In the genomic region with DNA sequence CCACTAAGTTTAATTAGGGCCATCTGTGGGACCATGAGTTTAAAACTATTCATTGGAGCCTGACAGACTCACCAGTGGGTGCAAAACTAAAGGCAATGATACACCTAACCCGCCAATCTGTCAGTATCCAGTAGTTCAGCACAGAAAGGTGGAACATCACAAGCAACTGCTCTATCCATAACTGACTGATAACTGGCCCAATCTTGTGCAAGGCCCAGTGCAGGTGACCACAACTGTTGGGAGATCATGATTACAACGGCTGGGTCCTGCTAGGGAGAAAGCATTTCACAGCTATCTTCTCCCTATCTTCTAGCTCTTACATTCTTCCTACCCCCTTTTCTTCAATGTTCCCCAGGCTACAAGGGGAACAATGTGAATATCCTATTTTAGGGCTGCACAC, we compare ENCODE assay signal across 18 mouse cellular contexts. TPM values are rescaled to one million over a fixed set of nuclear protein-coding genes. Genes with fewer than 3 reads are reported as not detected.
DNase-seq lines count a peak whose midpoint lies in the region; ATAC-seq and TF ChIP-seq lines count a peak whose summit lies in the region.
"Had no signal": no experiment of that assay in that cellular context is flagged by ENCODE, and none has a peak within 500 bp of the region (broad histone marks: within the 10 kb centered on the region; RNA-seq: fewer than 3 reads in every experiment).

No protein-coding gene starts in this region.

- no peaks in the 10 kb centered on the region for H3K79me2 ChIP-seq in MEL (ENCODE audit: control insufficient read depth, insufficient read depth, low read length, poor library complexity)

- WGBS in liver, embryonic 13.5 days (ENCODE audit: insufficient replicate concordance): 19% methylated on average over 2 of the region's 2 CpGs
- 51% methylated on average over 2 of the region's 2 CpGs for WGBS in liver, postnatal 0 days (ENCODE audit: insufficient replicate concordance)
- WGBS in forebrain, embryonic 11.5 days: 94% methylated on average over 2 of the region's 2 CpGs
- WGBS in forebrain, embryonic 16.5 days: 90% methylated on average over 2 of the region's 2 CpGs

- peak; percentile 65 to 92 for TF ChIP-seq EP300 in MEL (IDR thresholded peaks at IDR 0.05; ENCODE audit: low read depth in 1 of 2, low read length in 2 of 2)
- 0 out of 2 replicates have a peak, but pooled peaks have one; percentile 59 for TF ChIP-seq EP300 in liver, postnatal 0 days (IDR thresholded peaks at IDR 0.05; ENCODE audit: low read depth)

- TF ChIP-seq POLR2A in MEL (IDR thresholded peaks at IDR 0.05; ENCODE audit: control insufficient read depth in 1 of 2, insufficient read depth in 1 of 2, low read depth in 1 of 2, low read length in 2 of 2, poor library complexity in 1 of 2): peak in 1 of 2 experiments; percentile 25; a peak in 1 of 4 replicates

- peaks cover 8 to 36% of the 10 kb centered on the region in 2 experiments for H3K4me1 ChIP-seq in MEL (ENCODE audit: control insufficient read depth in 1 of 2, insufficient read depth in 2 of 2, low read length in 2 of 2)
- peaks cover 38% of the 10 kb centered on the region for H3K4me1 ChIP-seq in liver, embryonic 13.5 days (replicated peaks)
- peaks cover 18% of the 10 kb centered on the region for H3K4me1 ChIP-seq in liver, postnatal 0 days (ENCODE audit: insufficient read depth)
- no peaks in the 10 kb centered on the region for H3K4me1 ChIP-seq in forebrain, embryonic 11.5 days (replicated peaks; ENCODE audit: control insufficient read depth, insufficient read depth, low read length)
- no peaks in the 10 kb centered on the region for H3K4me1 ChIP-seq in forebrain, embryonic 16.5 days (replicated peaks; ENCODE audit: control insufficient read depth, insufficient read depth, low read length)
- H3K4me1 ChIP-seq: embryonic facial prominence, embryonic 13.5 days; forebrain, embryonic 15.5 days; hindbrain, embryonic 15.5 days had no signal

- H3K4me2 ChIP-seq in liver, embryonic 13.5 days: no peak overlapping the region
- no peak overlapping the region for H3K4me2 ChIP-seq in liver, postnatal 0 days (ENCODE audit: low read depth, low read length)
- no peak overlapping the region for H3K4me2 ChIP-seq in forebrain, embryonic 11.5 days (ENCODE audit: low read depth, low read length, severe bottlenecking)
- no peak overlapping the region for H3K4me2 ChIP-seq in forebrain, embryonic 16.5 days (ENCODE audit: low read length)
- H3K4me2 ChIP-seq: embryonic facial prominence, embryonic 13.5 days; forebrain, embryonic 15.5 days; heart, embryonic 12.5 days; hindbrain, embryonic 15.5 days had no signal

- H3K4me3 ChIP-seq in MEL (ENCODE audit: control insufficient read depth in 1 of 2, insufficient read depth in 1 of 2, low read depth in 2 of 2, low read length in 2 of 2): no peak overlapping the region
- H3K4me3 ChIP-seq in liver, embryonic 13.5 days (replicated peaks): no peak overlapping the region
- no peak overlapping the region for H3K4me3 ChIP-seq in liver, postnatal 0 days (ENCODE audit: low read depth, low read length)
- H3K4me3 ChIP-seq in forebrain, embryonic 11.5 days (ENCODE audit: low read depth, low read length): no peak overlapping the region
- no peak overlapping the region for H3K4me3 ChIP-seq in forebrain, embryonic 16.5 days (replicated peaks; ENCODE audit: low read length)
- H3K4me3 ChIP-seq: embryonic facial prominence, embryonic 13.5 days; forebrain, embryonic 15.5 days; heart, embryonic 12.5 days; hindbrain, embryonic 15.5 days had no signal

- TF ChIP-seq RAD21 in MEL (IDR thresholded peaks at IDR 0.05; ENCODE audit: low read depth, low read length): no peak

- DNase-seq in MEL (ENCODE audit: low read depth, low spot score): peak; percentile 59
- DNase-seq in liver, embryonic 13.5 days: no peak
- DNase-seq in liver, postnatal 0 days: no peak
- no peak for DNase-seq in forebrain, embryonic 11.5 days (ENCODE audit: low spot score)
- no peak for DNase-seq in spleen, adult 18-20 months
- DNase-seq: adrenal gland, postnatal 14 days; cerebellum, adult 11-12 months; cerebellum, adult 9-10 months; cerebellum, postnatal 25 days; gastrocnemius, postnatal 10 days had no signal

- peak overlapping the region; percentile 88 for H3K27ac ChIP-seq in MEL (ENCODE audit: control insufficient read depth, low read depth, low read length)
- H3K27ac ChIP-seq in liver, embryonic 13.5 days: no peak overlapping the region; the same call in 1 of the 2 replicates
- no peak overlapping the region for H3K27ac ChIP-seq in liver, postnatal 0 days (ENCODE audit: low read depth)
- no peak overlapping the region for H3K27ac ChIP-seq in forebrain, embryonic 11.5 days (ENCODE audit: low read depth, low read length)
- no peak overlapping the region for H3K27ac ChIP-seq in forebrain, embryonic 16.5 days (ENCODE audit: low read length)
- H3K27ac ChIP-seq: embryonic facial prominence, embryonic 13.5 days; forebrain, embryonic 15.5 days; hindbrain, embryonic 15.5 days had no signal

- TF ChIP-seq CTCF in MEL (IDR thresholded peaks at IDR 0.05 in 2 of 3, conservative IDR thresholded peaks at IDR 0.05 in 1 of 3; ENCODE audit: control insufficient read depth in 1 of 3, insufficient read depth in 1 of 3, low read depth in 2 of 3, low read length in 3 of 3, poor library complexity in 1 of 3, severe bottlenecking in 1 of 3): no peak
- no peak for TF ChIP-seq CTCF in liver, postnatal 0 days (IDR thresholded peaks at IDR 0.05; ENCODE audit: low read depth)

- peak overlapping the region; percentile 28; the same call in 1 of the 2 replicates for H3K9ac ChIP-seq in MEL (ENCODE audit: control insufficient read depth, low read depth, low read length, poor library complexity, severe bottlenecking)
- no peak overlapping the region for H3K9ac ChIP-seq in liver, embryonic 13.5 days
- no peak overlapping the region for H3K9ac ChIP-seq in liver, postnatal 0 days (replicated peaks)
- H3K9ac ChIP-seq in forebrain, embryonic 11.5 days (ENCODE audit: low read length): no peak overlapping the region
- H3K9ac ChIP-seq in forebrain, embryonic 16.5 days (replicated peaks; ENCODE audit: low read depth, low read length): no peak overlapping the region
- H3K9ac ChIP-seq: embryonic facial prominence, embryonic 13.5 days; forebrain, embryonic 15.5 days; heart, embryonic 12.5 days; hindbrain, embryonic 15.5 days had no signal

- no peaks in the 10 kb centered on the region for H3K9me3 ChIP-seq in MEL (replicated peaks; ENCODE audit: insufficient read depth, low read length)
- H3K9me3 ChIP-seq in liver, embryonic 13.5 days (replicated peaks): no peaks in the 10 kb centered on the region
- H3K9me3 ChIP-seq in liver, postnatal 0 days (ENCODE audit: low read length): no peaks in the 10 kb centered on the region
- no peaks in the 10 kb centered on the region for H3K9me3 ChIP-seq in forebrain, embryonic 11.5 days (ENCODE audit: control insufficient read depth, low read length)
- no peaks in the 10 kb centered on the region for H3K9me3 ChIP-seq in forebrain, embryonic 16.5 days (ENCODE audit: control insufficient read depth, low read length)
- H3K9me3 ChIP-seq: embryonic facial prominence, embryonic 13.5 days; forebrain, embryonic 15.5 days; heart, embryonic 12.5 days; hindbrain, embryonic 15.5 days had no signal

- H3K36me3 ChIP-seq in MEL (ENCODE audit: control insufficient read depth in 1 of 2, insufficient read depth in 2 of 2, low read length in 2 of 2): peaks cover 0 to 37% of the 10 kb centered on the region in 2 experiments; a peak in 2 of 4 replicates
- no peaks in the 10 kb centered on the region for H3K36me3 ChIP-seq in liver, embryonic 13.5 days
- H3K36me3 ChIP-seq in liver, postnatal 0 days (replicated peaks; ENCODE audit: insufficient read depth, low read length): no peaks in the 10 kb centered on the region
- H3K36me3 ChIP-seq in forebrain, embryonic 11.5 days (ENCODE audit: control insufficient read depth, insufficient read depth, low read length): no peaks in the 10 kb centered on the region
- H3K36me3 ChIP-seq in forebrain, embryonic 16.5 days (ENCODE audit: control insufficient read depth, insufficient read depth): no peaks in the 10 kb centered on the region
- H3K36me3 ChIP-seq: embryonic facial prominence, embryonic 13.5 days; forebrain, embryonic 15.5 days; heart, embryonic 12.5 days; hindbrain, embryonic 15.5 days had no signal

- H3K27me3 ChIP-seq in MEL (ENCODE audit: control insufficient read depth in 1 of 2, insufficient read depth in 2 of 2, low read length in 2 of 2): no peaks in the 10 kb centered on the region
- no peaks in the 10 kb centered on the region for H3K27me3 ChIP-seq in liver, embryonic 13.5 days
- no peaks in the 10 kb centered on the region for H3K27me3 ChIP-seq in liver, postnatal 0 days (ENCODE audit: insufficient read depth, low read length)
- H3K27me3 ChIP-seq in forebrain, embryonic 11.5 days (ENCODE audit: control insufficient read depth, insufficient read depth, low read length): no peaks in the 10 kb centered on the region
- H3K27me3 ChIP-seq in forebrain, embryonic 16.5 days (replicated peaks; ENCODE audit: control insufficient read depth, insufficient read depth, low read length): no peaks in the 10 kb centered on the region
- H3K27me3 ChIP-seq: CH12.LX; embryonic facial prominence, embryonic 13.5 days; forebrain, embryonic 15.5 days; heart, embryonic 12.5 days; hindbrain, embryonic 15.5 days had no signal

- ATAC-seq in granulocyte monocyte progenitor cell, adult 5-6 weeks (replicated peaks; ENCODE audit: poor library complexity, severe bottlenecking): peak; percentile 38
- ATAC-seq in liver, embryonic 13.5 days (ENCODE audit: low read depth): peak; percentile 74
- ATAC-seq in liver, postnatal 0 days: 0 out of 2 replicates have a peak, but pooled peaks have one; percentile 17
- ATAC-seq in erythroid progenitor cell, adult 5-6 weeks (replicated peaks; ENCODE audit: low FRiP score, poor library complexity, severe bottlenecking): no peak
- ATAC-seq in forebrain, embryonic 11.5 days (replicated peaks; ENCODE audit: low FRiP score): no peak
- no peak for ATAC-seq in forebrain, embryonic 16.5 days
- ATAC-seq: forebrain, embryonic 15.5 days had no signal

RNA-seq across cellular contexts. Expression of gene Lair1, which starts 25.7 kb away (rescaled TPM):
- total RNA-seq in MEL (2012; rRNA removed): 0.15 and 0.42 TPM in 2 replicates
- polyA plus RNA-seq in MEL (2012; ENCODE audit: insufficient read depth in 1 of 2, insufficient read length in 2 of 2, low read depth in 1 of 2, low replicate concordance in 2 of 2, missing spikeins in 1 of 2): under 1 TPM in 1 of 2 experiments, not detected in 1; 0.31 TPM
- 32.6 and 38.7 TPM in 2 replicates for total RNA-seq in granulocyte monocyte progenitor cell, adult 5-6 weeks (2014; fragmentation: Nextera tagmentation)
- 78.9 and 81.0 TPM in 2 replicates for total RNA-seq in granulocyte monocyte progenitor cell, adult 5-6 weeks (2017)
- polyA plus RNA-seq in liver, embryonic 13.5 days (2015; fragmentation: Nextera tagmentation; extraction: Ambion mirVana): 1.4 and 1.8 TPM in 2 replicates
- polyA plus RNA-seq in liver, postnatal 0 days (2015; fragmentation: Nextera tagmentation; extraction: Ambion mirVana): 5.0 and 5.3 TPM in 2 replicates
- 10.5 and 12.6 TPM in 2 replicates for total RNA-seq in erythroid progenitor cell, adult 5-6 weeks (2015; ENCODE audit: low replicate concordance)
- total RNA-seq in erythroid progenitor cell, adult 5-6 weeks (2017; ENCODE audit: low replicate concordance): 10.3 and 11.6 TPM in 2 replicates
- polyA plus RNA-seq in forebrain, embryonic 11.5 days (2014; fragmentation: Nextera tagmentation; extraction: Ambion mirVana): 1.2 and 1.4 TPM in 2 replicates
- 1.4 and 2.5 TPM in 2 replicates for polyA plus RNA-seq in forebrain, embryonic 16.5 days (2015; fragmentation: Nextera tagmentation; extraction: Ambion mirVana)

RNA-seq across cellular contexts. Expression of gene Ttyh1, which starts 30.5 kb away (rescaled TPM):
- total RNA-seq in MEL (2012; rRNA removed): 0.15 and 0.20 TPM in 2 replicates
- polyA plus RNA-seq in MEL (2012; ENCODE audit: insufficient read depth in 1 of 2, insufficient read length in 2 of 2, low read depth in 1 of 2, low replicate concordance in 2 of 2, missing spikeins in 1 of 2): under 1 TPM in 1 of 2 experiments, not detected in 1; 0.26 TPM
- total RNA-seq in granulocyte monocyte progenitor cell, adult 5-6 weeks (2014; fragmentation: Nextera tagmentation): not detected in 2 replicates
- total RNA-seq in granulocyte monocyte progenitor cell, adult 5-6 weeks (2017): 0.09 and 0.52 TPM in 2 replicates
- 0.36 and 0.52 TPM in 2 replicates for polyA plus RNA-seq in liver, embryonic 13.5 days (2015; fragmentation: Nextera tagmentation; extraction: Ambion mirVana)
- 1.9 and 3.2 TPM in 2 replicates for polyA plus RNA-seq in liver, postnatal 0 days (2015; fragmentation: Nextera tagmentation; extraction: Ambion mirVana)
- total RNA-seq in erythroid progenitor cell, adult 5-6 weeks (2015; ENCODE audit: low replicate concordance): not detected in 2 replicates
- under 0.01 TPM in 1 of 2 replicates, not detected in the other for total RNA-seq in erythroid progenitor cell, adult 5-6 weeks (2017; ENCODE audit: low replicate concordance)
- polyA plus RNA-seq in forebrain, embryonic 11.5 days (2014; fragmentation: Nextera tagmentation; extraction: Ambion mirVana): 87.3 and 96.0 TPM in 2 replicates
- polyA plus RNA-seq in forebrain, embryonic 16.5 days (2015; fragmentation: Nextera tagmentation; extraction: Ambion mirVana): 97.4 and 115 TPM in 2 replicates

RNA-seq across cellular contexts. Expression of gene Leng8, which starts 48.2 kb away (rescaled TPM):
- 28.2 and 29.6 TPM in 2 replicates for total RNA-seq in MEL (2012; rRNA removed)
- polyA plus RNA-seq in MEL (2012; ENCODE audit: insufficient read depth in 1 of 2, insufficient read length in 2 of 2, low read depth in 1 of 2, low replicate concordance in 2 of 2, missing spikeins in 1 of 2): 10 to 100 TPM in 1 of 2 experiments, not detected in 1; 89.9 TPM
- 69.9 and 91.7 TPM in 2 replicates for total RNA-seq in granulocyte monocyte progenitor cell, adult 5-6 weeks (2014; fragmentation: Nextera tagmentation)
- 18.0 and 26.4 TPM in 2 replicates for total RNA-seq in granulocyte monocyte progenitor cell, adult 5-6 weeks (2017)
- 16.3 and 22.9 TPM in 2 replicates for polyA plus RNA-seq in liver, embryonic 13.5 days (2015; fragmentation: Nextera tagmentation; extraction: Ambion mirVana)
- 9.1 and 9.7 TPM in 2 replicates for polyA plus RNA-seq in liver, postnatal 0 days (2015; fragmentation: Nextera tagmentation; extraction: Ambion mirVana)
- total RNA-seq in erythroid progenitor cell, adult 5-6 weeks (2015; ENCODE audit: low replicate concordance): 104 and 111 TPM in 2 replicates
- total RNA-seq in erythroid progenitor cell, adult 5-6 weeks (2017; ENCODE audit: low replicate concordance): 106 and 112 TPM in 2 replicates
- polyA plus RNA-seq in forebrain, embryonic 11.5 days (2014; fragmentation: Nextera tagmentation; extraction: Ambion mirVana): 77.4 and 77.5 TPM in 2 replicates
- 68.6 and 95.7 TPM in 2 replicates for polyA plus RNA-seq in forebrain, embryonic 16.5 days (2015; fragmentation: Nextera tagmentation; extraction: Ambion mirVana)

Comparison
In these comparisons a context has a peak if more than half of its experiments do, and no peak if none do; other contexts are left out.
1. ATAC-seq: peak in granulocyte monocyte progenitor cell, adult 5-6 weeks (single experiment), liver, embryonic 13.5 days (single experiment) and liver, postnatal 0 days (single experiment); none in erythroid progenitor cell, adult 5-6 weeks (single experiment), forebrain, embryonic 11.5 days (single experiment) and forebrain, embryonic 16.5 days (single experiment).
2. RNA of gene Ttyh1, which starts 30.5 kb away (polyA plus RNA-seq): 97.4 to 115 TPM in forebrain, embryonic 16.5 days and 87.3 to 96.0 TPM in forebrain, embryonic 11.5 days; 1.9 to 3.2 TPM in liver, postnatal 0 days, 0.36 to 0.52 TPM in liver, embryonic 13.5 days and 0.26 TPM in MEL; every median in the first group is over 10 times any median in the second.